Mouse (Mus musculus) liver, postnatal 0 days (tissue): Measurements from ENCODE around the gene Pqlc2.

ENCODE experiments used
- CTCF ChIP-seq: sonication (generic); IDR thresholded peaks from 2 replicates; pipeline ENCODE4 v1.5.1; 2016; ENCODE audit warnings: antibody characterized with exemption, low read depth
- EP300 ChIP-seq: IDR thresholded peaks from 2 replicates; pipeline ENCODE4 v1.6.1; 2016; ENCODE audit warnings: antibody characterized with exemption, low read depth, mild to moderate bottlenecking

GRCm38 (mm10) chr4:139340835-139341234 lies 30.3 kb upstream of the Pqlc2 start:
- TF ChIP-seq CTCF (no peak), EP300 (no peak)
